Mouse (Mus musculus) forebrain, embryonic 13.5 days (tissue): ENCODE data around the gene Lix1. TPM values are rescaled to one million over a fixed set of nuclear protein-coding genes. Genes with fewer than 3 reads are reported as not detected.

ENCODE experiments used
- ATAC-seq: fragments of 200-750 bp; cut with Nextera tagmentation; 2 replicates; pipeline ENCODE4 v1.8.0; 2017
- H3K27ac ChIP-seq: fragments of 300-500 bp; sonication (generic); 2 replicates; pipeline ENCODE4 v1.5.1; 2015; ENCODE audit warnings: inconsistent platforms, mild to moderate bottlenecking, moderate library complexity
- H3K27me3 ChIP-seq: fragments of 300-500 bp; sonication (generic); 2 replicates; pipeline ENCODE4 v1.6.1; 2015; ENCODE audit warnings: mild to moderate bottlenecking, inconsistent platforms
- H3K36me3 ChIP-seq: fragments of 300-500 bp; sonication (generic); 2 replicates; pipeline ENCODE4 v1.6.1; 2015; ENCODE audit warnings: mild to moderate bottlenecking, inconsistent platforms; ENCODE audit not compliant: poor library complexity, severe bottlenecking
- H3K4me1 ChIP-seq: fragments of 300-500 bp; sonication (generic); 2 replicates; pipeline ENCODE4 v1.6.1; 2015; ENCODE audit warnings: inconsistent platforms
- H3K4me2 ChIP-seq: fragments of 300-500 bp; sonication (generic); 2 replicates; pipeline ENCODE4 v1.6.1; 2015; ENCODE audit warnings: inconsistent platforms, mild to moderate bottlenecking, moderate library complexity
- H3K4me3 ChIP-seq: fragments of 300-500 bp; sonication (generic); 2 replicates; pipeline ENCODE4 v1.5.1; 2015; ENCODE audit warnings: mild to moderate bottlenecking, inconsistent platforms
- H3K9ac ChIP-seq: fragments of 300-500 bp; sonication (generic); 2 replicates; pipeline ENCODE4 v1.6.1; 2015; ENCODE audit warnings: mild to moderate bottlenecking, inconsistent platforms
- H3K9me3 ChIP-seq: fragments of 300-500 bp; sonication (generic); replicated peaks from 2 replicates; pipeline ENCODE4 v1.6.1; 2016; ENCODE audit warnings: inconsistent platforms
- WGBS: fragments of 180-500 bp; shearing (Covaris S2); methylation state at CpG from one replicate; pipeline ENCODE4 v1.1.7; 2015; 5-methylcytosine and 5-hydroxymethylcytosine counted together
- polyA plus RNA-seq: library from polyadenylated mRNA; unstranded; fragments of >200 nt; fragmentation: Nextera tagmentation; extraction: Ambion mirVana; gene quantifications from 2 replicates; pipeline ENCODE4 v1.2.1, GENCODE M21; 2015

Lix1 gene
- polyA plus RNA-seq, 1 experiment from 2014 or later, result 59.1 TPM

GRCm38 (mm10) chr17:17398664-17399063, 3.8 kb upstream of the Lix1 start:
- peaks cover 3% of the 10 kb centered on the region; the same call in 1 of the 2 replicates for H3K36me3 ChIP-seq
- no peak overlapping the region for H3K4me3 ChIP-seq
- ATAC-seq, result no peak
- H3K27me3 ChIP-seq, result no peaks in the 10 kb centered on the region
- no peak overlapping the region for H3K27ac ChIP-seq
- H3K9ac ChIP-seq, result no peak overlapping the region
- 78% methylated on average over 2 of the region's 2 CpGs for WGBS
- H3K4me1 ChIP-seq, result peaks cover 24% of the 10 kb centered on the region
- no peak overlapping the region for H3K4me2 ChIP-seq
- no peaks in the 10 kb centered on the region for H3K9me3 ChIP-seq

- Histone ChIP-seq H3K27me3 (no peaks in the 10 kb centered on the region), H3K4me1 (peaks cover 30% of the 10 kb centered on the region), H3K9me3 (no peaks in the 10 kb centered on the region), H3K9ac (peak overlapping the region; percentile 51), H3K4me2 (peak overlapping the region; percentile 60), H3K36me3 (no peaks in the 10 kb centered on the region), H3K27ac (peak overlapping the region; percentile 83), H3K4me3 (peak overlapping the region; percentile 40)
- peak; percentile 27 for ATAC-seq
- 3% methylated on average over 5 of the region's 5 CpGs for WGBS
Observed at GRCm38 (mm10) chr17:17403038-17403437, 566 bp downstream of the Lix1 start.

GRCm38 (mm10) chr17:17403578-17404112, 1.2 kb downstream of the Lix1 start:
- Histone ChIP-seq H3K27ac (peak overlapping the region; percentile 79), H3K9ac (peak overlapping the region; percentile 54), H3K9me3 (no peaks in the 10 kb centered on the region), H3K4me3 (peak overlapping the region; percentile 40), H3K27me3 (no peaks in the 10 kb centered on the region), H3K4me1 (peaks cover 36% of the 10 kb centered on the region), H3K4me2 (peak overlapping the region; percentile 60), H3K36me3 (no peaks in the 10 kb centered on the region)
- ATAC-seq, result no peak
- WGBS, result 12% methylated on average over 3 of the region's 3 CpGs

- peak overlapping the region; percentile 54 for H3K9ac ChIP-seq
- no peaks in the 10 kb centered on the region for H3K27me3 ChIP-seq
- H3K4me2 ChIP-seq, result peak overlapping the region; percentile 60
- WGBS, result 17% methylated on average over 8 of the region's 8 CpGs
- no peak for ATAC-seq
- peaks cover 49% of the 10 kb centered on the region for H3K4me1 ChIP-seq
- peak overlapping the region; percentile 40 for H3K4me3 ChIP-seq
- no peaks in the 10 kb centered on the region for H3K36me3 ChIP-seq
- H3K27ac ChIP-seq, result peak overlapping the region; percentile 52
- no peaks in the 10 kb centered on the region for H3K9me3 ChIP-seq
Observed at GRCm38 (mm10) chr17:17404811-17405544, 2.5 kb downstream of the Lix1 start.

GRCm38 (mm10) chr17:17405606-17406005, 3.1 kb downstream of the Lix1 start:
- H3K4me2 ChIP-seq, result peak overlapping the region; percentile 60; the same call in 1 of the 2 replicates
- H3K27me3 ChIP-seq, result no peaks in the 10 kb centered on the region
- H3K9ac ChIP-seq, result no peak overlapping the region
- peaks cover 53% of the 10 kb centered on the region for H3K4me1 ChIP-seq
- WGBS, result 27% methylated on average over 1 of the region's 1 CpGs
- no peak for ATAC-seq
- H3K9me3 ChIP-seq, result no peaks in the 10 kb centered on the region
- H3K4me3 ChIP-seq, result no peak overlapping the region
- H3K36me3 ChIP-seq, result no peaks in the 10 kb centered on the region
- no peak overlapping the region for H3K27ac ChIP-seq

- 22% methylated on average over 6 of the region's 6 CpGs for WGBS
- H3K9ac ChIP-seq, result no peak overlapping the region
- no peaks in the 10 kb centered on the region for H3K9me3 ChIP-seq
- no peak overlapping the region for H3K4me2 ChIP-seq
- peak overlapping the region; percentile 48; the same call in 1 of the 2 replicates for H3K27ac ChIP-seq
- peaks cover 49% of the 10 kb centered on the region for H3K4me1 ChIP-seq
- no peaks in the 10 kb centered on the region for H3K36me3 ChIP-seq
- H3K4me3 ChIP-seq, result no peak overlapping the region
- ATAC-seq, result no peak
- no peaks in the 10 kb centered on the region for H3K27me3 ChIP-seq
Observed at GRCm38 (mm10) chr17:17408137-17408536, 5.7 kb downstream of the Lix1 start.

- peak overlapping the region; percentile 18; the same call in 1 of the 2 replicates for H3K4me2 ChIP-seq
- WGBS, result 19% methylated on average over 6 of the region's 6 CpGs
Observed at GRCm38 (mm10) chr17:17408720-17409478, 6.4 kb downstream of the Lix1 start.

GRCm38 (mm10) chr17:17409601-17410000, 7.1 kb downstream of the Lix1 start:
- Histone ChIP-seq H3K4me2 (peak overlapping the region; percentile 42), H3K27ac (peak overlapping the region; percentile 78), H3K4me1 (peaks cover 43% of the 10 kb centered on the region), H3K9me3 (no peaks in the 10 kb centered on the region), H3K27me3 (no peaks in the 10 kb centered on the region), H3K9ac (no peak overlapping the region), H3K4me3 (no peak overlapping the region), H3K36me3 (peaks cover 4% of the 10 kb centered on the region; the same call in 1 of the 2 replicates)
- peak; percentile 66; the same call in 1 of the 2 replicates for ATAC-seq
- WGBS, result 4% methylated on average over 2 of the region's 2 CpGs

More at GRCm38 (mm10) chr17:17408720-17409478, 6.4 kb downstream of the Lix1 start:
- H3K4me3 ChIP-seq, result no peak overlapping the region
- H3K27me3 ChIP-seq, result no peaks in the 10 kb centered on the region
- H3K27ac ChIP-seq, result peak overlapping the region; percentile 48; the same call in 1 of the 2 replicates
- H3K9ac ChIP-seq, result no peak overlapping the region
- peaks cover 49% of the 10 kb centered on the region for H3K4me1 ChIP-seq
- peaks cover 4% of the 10 kb centered on the region; the same call in 1 of the 2 replicates for H3K36me3 ChIP-seq
- H3K9me3 ChIP-seq, result no peaks in the 10 kb centered on the region
- peak; percentile 60; the same call in 1 of the 2 replicates for ATAC-seq

GRCm38 (mm10) chr17:17411443-17411842, 9.0 kb downstream of the Lix1 start:
- H3K27me3 ChIP-seq, result no peaks in the 10 kb centered on the region
- H3K4me2 ChIP-seq, result no peak overlapping the region
- H3K36me3 ChIP-seq, result peaks cover 4% of the 10 kb centered on the region; the same call in 1 of the 2 replicates
- no peak overlapping the region for H3K4me3 ChIP-seq
- H3K9ac ChIP-seq, result no peak overlapping the region
- peaks cover 27% of the 10 kb centered on the region for H3K4me1 ChIP-seq
- ATAC-seq, result peak; percentile 33; the same call in 1 of the 2 replicates
- no peaks in the 10 kb centered on the region for H3K9me3 ChIP-seq
- no peak overlapping the region for H3K27ac ChIP-seq
- WGBS, result 47% methylated on average over 2 of the region's 2 CpGs

GRCm38 (mm10) chr17:17412176-17412575, 9.7 kb downstream of the Lix1 start:
- WGBS, result 87% methylated on average over 2 of the region's 2 CpGs
- Histone ChIP-seq H3K27me3 (no peaks in the 10 kb centered on the region), H3K4me2 (no peak overlapping the region), H3K4me3 (no peak overlapping the region), H3K9ac (no peak overlapping the region), H3K36me3 (peaks cover 4% of the 10 kb centered on the region; the same call in 1 of the 2 replicates), H3K27ac (no peak overlapping the region), H3K4me1 (peaks cover 27% of the 10 kb centered on the region), H3K9me3 (no peaks in the 10 kb centered on the region)
- ATAC-seq, result no peak

GRCm38 (mm10) chr17:17414206-17414605, 11.7 kb downstream of the Lix1 start:
- Histone ChIP-seq H3K4me3 (no peak overlapping the region), H3K27ac (no peak overlapping the region), H3K9ac (no peak overlapping the region), H3K4me1 (peaks cover 15% of the 10 kb centered on the region), H3K36me3 (peaks cover 8% of the 10 kb centered on the region; the same call in 1 of the 2 replicates), H3K4me2 (no peak overlapping the region), H3K27me3 (no peaks in the 10 kb centered on the region), H3K9me3 (no peaks in the 10 kb centered on the region)
- 92% methylated on average over 3 of the region's 3 CpGs for WGBS
- ATAC-seq, result no peak
